Mouse (Mus musculus): ENCODE data around the gene Evi2a.

Gene Evi2a

DNA sequence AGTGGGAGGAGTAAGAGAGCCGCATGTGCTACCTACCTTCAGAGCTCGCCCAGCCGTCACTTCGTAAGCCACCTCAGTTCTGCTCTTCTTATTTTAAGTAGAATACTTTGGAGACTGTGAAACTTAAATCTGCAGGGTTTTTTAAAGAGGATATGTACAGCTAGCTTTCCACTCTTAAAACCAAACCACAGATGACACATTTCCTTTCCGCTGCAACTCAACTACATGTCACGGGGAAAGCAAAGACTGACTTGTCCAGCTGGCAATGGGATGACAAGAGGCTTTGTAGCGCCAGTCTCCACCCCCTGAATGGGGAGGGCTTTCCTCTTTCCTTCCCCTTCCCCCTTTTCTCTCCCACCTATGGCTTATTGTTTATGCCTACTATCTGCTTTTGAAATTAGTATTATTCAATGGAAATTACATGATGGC is at the start of gene Evi2a, which contains the start of gene Evi2:
Evi2a (minus strand) TSS at position 277 of the 429 bp plus-strand sequence.
Evi2 (minus strand) TSS at position 257 of the 429 bp plus-strand sequence.
- peak; percentile 53; the same call in 1 of the 2 replicates for ATAC-seq (ENCODE audit: low TSS enrichment)

GRCm38 (mm10) chr11:79577741-79578140 is 47.3 kb upstream of the Evi2a start:
- peak; percentile 66 for ATAC-seq (ENCODE audit: low TSS enrichment)

DNA sequence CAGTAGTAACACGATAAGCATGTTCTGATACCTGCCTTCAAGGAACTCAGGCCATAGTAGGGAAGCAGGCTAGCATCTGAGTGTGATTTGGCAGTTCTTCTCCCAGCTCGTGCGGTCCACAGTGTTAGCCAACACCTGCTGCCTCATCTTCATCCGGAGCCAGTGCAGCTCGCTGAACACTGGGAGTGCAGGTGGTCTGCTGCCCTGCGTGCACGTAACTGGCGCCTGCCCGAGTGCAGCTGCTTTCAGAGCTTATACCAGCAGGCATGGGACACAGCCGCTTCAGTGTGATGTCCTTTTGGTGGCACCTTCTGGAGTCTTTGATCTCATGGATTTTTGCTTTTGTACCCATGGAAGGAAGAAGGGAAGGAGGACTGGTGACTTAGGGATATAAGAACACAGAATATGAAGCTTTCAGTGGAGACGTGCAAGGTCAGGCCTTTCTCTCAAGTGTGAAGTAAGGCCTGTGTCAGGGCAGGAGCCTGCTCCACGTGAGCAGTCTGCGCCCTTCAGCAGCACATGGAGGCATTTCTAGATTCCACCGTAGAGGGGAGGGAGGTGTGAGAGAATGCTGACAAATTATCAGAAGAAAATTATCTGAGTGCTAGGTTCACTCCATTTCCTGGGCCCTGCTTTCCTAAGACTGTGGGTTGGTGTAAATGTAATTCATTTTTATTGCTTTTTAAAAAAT is 45.1 kb upstream of the Evi2a start:
- no peak for ATAC-seq (ENCODE audit: low TSS enrichment)

- no peak for ATAC-seq (ENCODE audit: low TSS enrichment)
Observed at GRCm38 (mm10) chr11:79573836-79574235, 43.4 kb upstream of the Evi2a start.

- ATAC-seq (ENCODE audit: low TSS enrichment), result no peak
Observed at GRCm38 (mm10) chr11:79570319-79570718, 39.9 kb upstream of the Evi2a start.

GRCm38 (mm10) chr11:79568197-79568911 is 37.9 kb upstream of the Evi2a start:
- no peak for ATAC-seq (ENCODE audit: low TSS enrichment)

- ATAC-seq (ENCODE audit: low TSS enrichment), result no peak
Observed at GRCm38 (mm10) chr11:79566947-79567346, 36.5 kb upstream of the Evi2a start.

DNA sequence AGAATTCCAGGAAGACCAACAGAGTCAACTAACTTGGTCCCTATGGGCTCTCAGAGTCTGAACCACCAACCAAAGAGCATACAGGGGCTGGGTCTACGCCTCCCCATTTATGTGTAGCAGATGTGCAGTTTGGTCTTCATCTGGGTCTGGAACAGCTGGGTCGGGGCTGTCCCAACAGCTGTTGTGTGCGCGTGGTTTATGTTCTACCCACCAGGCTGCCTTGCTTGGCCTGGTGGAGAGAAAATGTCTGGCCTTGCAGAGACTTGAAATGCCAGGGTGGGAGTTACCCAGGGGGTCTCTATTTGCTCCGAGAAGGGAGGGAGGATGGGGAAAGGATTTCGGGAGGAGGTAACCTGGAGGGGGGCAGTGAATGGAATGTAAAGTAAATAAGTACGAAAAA is 33.1 kb upstream of the Evi2a start:
- no peak for ATAC-seq (ENCODE audit: low TSS enrichment)

GRCm38 (mm10) chr11:79560536-79560935 is 30.1 kb upstream of the Evi2a start:
- no peak for ATAC-seq (ENCODE audit: low TSS enrichment)

DNA sequence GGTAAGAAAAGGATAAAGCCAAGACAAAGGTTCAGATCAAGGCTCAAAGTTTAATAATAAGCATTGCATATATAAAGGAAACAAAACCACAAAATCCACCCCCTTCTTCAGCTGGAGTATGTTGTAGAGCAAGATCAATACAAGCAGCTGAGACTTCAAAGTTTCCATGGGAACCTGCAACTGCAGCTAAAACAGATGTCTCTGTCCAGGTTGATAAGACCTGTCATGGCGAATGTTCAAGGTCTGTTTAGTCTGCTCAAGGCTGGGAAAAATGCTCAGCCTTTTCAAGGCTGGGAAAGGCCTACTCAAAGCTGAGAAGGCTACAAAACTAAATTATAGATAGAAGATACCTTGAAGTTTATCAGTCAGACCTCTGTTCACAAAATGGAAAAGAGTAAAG is 22.2 kb upstream of the Evi2a start:
- ATAC-seq (ENCODE audit: low TSS enrichment), result no peak

DNA sequence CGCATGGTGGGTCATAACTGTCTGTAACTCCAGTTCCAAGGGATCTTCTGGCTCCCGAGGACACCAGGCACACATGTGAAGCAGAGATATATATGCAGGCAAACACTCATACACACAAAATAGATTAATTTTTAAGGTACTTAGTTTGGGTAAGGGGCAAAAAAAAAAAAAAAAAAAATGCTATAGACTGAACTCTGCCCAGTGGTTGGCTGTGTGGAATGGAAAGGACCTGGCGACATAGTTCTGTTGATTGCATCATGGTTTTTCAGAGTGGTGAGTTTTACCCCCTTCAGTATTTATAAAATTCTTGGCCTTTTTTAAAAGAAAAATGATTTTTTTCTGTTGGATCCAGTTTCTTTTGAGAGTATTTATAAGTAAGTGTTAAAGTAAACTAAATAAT is 5.9 kb upstream of the Evi2a start:
- no peak for ATAC-seq (ENCODE audit: low TSS enrichment)

DNA sequence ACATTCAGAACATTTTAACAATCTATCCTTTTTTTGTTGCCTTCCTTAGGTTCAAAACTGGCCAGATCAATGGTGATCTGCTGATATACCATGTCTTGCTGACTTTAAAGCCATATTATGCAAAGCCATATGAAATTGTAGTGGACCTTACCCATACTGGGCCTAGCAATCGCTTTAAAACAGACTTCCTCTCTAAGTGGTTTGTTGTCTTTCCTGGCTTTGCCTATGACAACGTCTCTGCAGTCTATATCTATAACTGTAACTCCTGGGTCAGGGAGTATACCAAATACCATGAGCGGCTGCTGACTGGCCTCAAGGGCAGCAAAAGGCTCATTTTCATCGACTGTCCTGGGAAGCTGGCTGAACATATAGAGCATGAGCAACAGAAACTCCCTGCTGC is 5.1 kb upstream of the Evi2a start:
- no peak for ATAC-seq (ENCODE audit: low TSS enrichment)

DNA sequence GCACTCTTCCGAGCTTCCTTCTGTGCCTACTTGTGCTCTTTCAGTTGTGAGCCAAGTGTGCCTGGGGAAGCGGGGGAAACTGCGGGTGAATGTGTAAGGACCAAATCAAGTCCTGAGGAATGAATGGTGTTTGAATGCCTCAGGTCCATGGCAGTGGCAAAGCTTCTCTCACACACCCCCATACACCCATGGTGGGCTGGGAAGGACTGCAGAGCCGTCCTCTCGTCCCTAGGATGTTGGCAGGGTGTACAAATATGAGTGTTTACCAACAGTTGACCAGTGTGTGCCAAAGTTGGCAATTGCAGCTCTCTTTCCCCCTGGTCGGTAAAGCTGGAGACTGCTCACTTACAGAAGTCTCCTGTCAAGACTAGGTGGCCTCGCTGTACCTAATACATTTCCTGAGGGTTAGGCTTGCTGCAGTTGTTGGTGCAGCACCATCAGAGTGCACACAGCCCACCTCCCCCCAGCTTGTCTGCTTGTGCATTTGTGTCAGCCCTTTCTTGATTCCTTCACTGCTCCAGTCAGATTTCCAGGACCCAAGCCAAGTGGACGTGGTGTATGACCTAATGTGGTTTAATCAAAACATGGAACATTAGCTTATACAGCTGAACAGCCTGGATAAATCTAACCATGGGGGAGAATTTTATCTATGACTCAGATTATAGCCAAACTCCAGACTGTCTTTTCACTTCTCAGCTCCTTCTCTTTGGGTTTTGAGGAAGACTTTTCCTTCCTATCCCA is 3.7 kb upstream of the Evi2a start:
- ATAC-seq (ENCODE audit: low TSS enrichment), result no peak

DNA sequence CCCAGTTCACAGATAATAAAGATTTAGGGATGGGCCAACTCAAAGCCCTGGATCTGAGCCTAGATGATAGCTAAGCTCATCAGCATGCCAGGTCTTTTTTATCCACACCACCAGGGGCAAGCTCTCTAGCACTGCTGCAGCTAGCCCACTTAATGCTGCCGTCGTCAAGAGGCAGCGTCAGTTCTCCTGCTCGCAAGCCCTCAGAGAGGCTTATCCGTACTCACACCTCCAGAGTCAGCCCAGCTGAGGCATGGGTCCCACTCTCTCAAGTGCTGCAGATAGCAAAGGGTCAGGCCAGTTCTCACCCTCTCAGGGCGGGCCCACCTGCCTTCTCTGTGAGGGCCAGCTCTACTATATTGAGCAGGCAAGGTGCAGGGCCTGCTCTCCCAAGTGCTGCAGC is 2.9 kb upstream of the Evi2a start:
- ATAC-seq (ENCODE audit: low TSS enrichment), result no peak

DNA sequence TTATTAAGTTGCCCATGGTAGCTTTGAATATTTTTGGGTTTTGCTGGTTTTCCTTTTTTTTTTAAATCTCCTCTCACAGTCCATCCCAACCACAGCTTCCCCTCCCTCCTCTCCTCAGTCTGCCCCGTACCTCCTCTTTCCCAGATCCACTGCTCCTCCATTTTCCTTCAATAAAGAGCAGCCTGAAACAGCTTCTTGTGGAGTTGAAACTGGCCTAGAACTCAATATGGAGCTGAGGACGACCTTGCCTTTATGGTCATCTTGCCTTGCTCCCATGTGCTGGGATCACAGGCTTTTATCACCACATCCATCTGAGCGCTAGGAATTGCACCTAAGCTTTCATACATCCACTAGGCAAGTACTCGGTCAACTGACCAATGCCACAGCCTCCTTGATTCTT is 1.1 kb upstream of the Evi2a start:
- no peak for ATAC-seq (ENCODE audit: low TSS enrichment)

DNA sequence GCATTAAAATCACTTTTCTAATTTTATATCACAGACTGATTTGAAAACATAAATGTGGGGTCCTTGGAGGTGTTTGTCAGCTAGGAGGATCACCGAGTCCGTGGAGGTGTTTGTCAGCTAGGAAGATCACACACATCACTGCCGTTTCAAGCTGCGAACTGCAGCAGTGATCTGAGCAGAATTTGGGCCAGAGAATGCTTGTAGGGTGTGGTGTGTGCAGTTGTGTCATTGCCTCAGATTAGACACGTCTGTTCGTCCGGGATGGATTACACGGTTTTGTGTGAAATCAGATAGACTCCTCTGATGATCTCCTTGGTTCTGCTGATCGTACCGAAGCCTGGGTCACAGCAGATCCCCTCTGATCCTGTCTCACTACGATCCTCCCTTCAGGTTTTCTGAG is 365 bp upstream of the Evi2a start:
- peak; percentile 34; the same call in 1 of the 2 replicates for ATAC-seq (ENCODE audit: low TSS enrichment)

GRCm38 (mm10) chr11:79529736-79530135 is 673 bp downstream of the Evi2a start:
- no peak for ATAC-seq (ENCODE audit: low TSS enrichment)

- ATAC-seq (ENCODE audit: low TSS enrichment), result no peak
Observed at GRCm38 (mm10) chr11:79529226-79529625, 1.2 kb downstream of the Evi2a start.

GRCm38 (mm10) chr11:79528601-79529000 is 1.8 kb downstream of the Evi2a start:
- no peak for ATAC-seq (ENCODE audit: low TSS enrichment)

DNA sequence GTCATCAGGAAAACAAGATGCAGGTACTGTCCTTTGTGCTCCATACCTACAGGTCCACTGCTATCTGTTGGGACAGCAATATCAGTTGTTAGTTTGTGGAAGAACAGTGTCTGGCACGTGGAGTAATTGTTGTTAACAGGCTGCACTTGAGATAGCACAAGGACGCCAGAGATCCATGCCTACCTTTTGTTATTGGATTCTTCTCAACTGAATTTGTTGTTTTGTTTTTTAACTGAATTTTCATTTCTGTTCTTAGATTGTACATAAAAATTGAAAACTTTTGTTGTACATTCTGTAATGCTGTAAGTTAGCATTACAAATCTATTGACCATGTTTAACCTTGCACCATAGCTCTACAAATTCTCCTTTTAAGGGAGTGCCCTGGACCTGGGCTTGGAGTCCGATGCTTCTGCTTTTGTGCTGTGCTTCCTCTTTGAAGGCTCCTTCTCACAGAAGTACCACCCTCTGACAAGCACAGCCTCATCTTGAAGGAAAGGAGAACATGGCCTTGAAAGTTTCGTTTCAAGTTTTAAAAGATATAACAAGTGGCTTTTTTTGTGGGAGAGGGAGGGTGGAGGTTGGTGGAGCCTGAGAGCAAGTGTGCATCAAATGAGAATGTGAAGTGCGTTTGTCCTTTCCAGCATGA is 2.5 kb downstream of the Evi2a start:
- ATAC-seq (ENCODE audit: low TSS enrichment), result no peak

GRCm38 (mm10) chr11:79527015-79527738 is 3.2 kb downstream of the Evi2a start:
- ATAC-seq (ENCODE audit: low TSS enrichment), result peak; percentile 47; the same call in 1 of the 2 replicates
